Mouse (Mus musculus) frontal cortex, postnatal 14 days (tissue): ENCODE results near the gene 4921517D22Rik.

Experiments
- DNase-seq, 2 experiments: peaks; one replicate each; pipeline ENCODE4 v3.0.0; 2022; ENCODE audit warnings: low spot score in 2 of 2

Gene 4921517D22Rik

DNA sequence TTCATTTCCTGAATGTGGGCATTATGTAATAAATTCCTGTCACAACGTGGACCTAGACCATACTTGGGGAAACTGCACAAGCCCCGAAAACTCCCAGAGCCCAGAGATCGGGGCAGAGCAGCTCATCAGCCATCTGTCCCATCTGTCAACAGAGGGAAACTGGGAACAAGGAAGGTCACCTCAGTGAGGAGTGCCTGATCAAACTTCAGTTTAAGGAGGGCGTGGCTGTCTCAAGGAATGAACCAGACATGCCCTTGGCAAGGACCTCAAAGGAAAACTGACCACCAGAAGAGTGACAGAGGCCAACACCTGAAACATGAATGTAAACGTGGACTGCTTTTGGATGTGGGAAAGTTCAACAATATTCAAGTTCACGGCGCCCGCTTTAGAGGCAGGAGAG, 32.5 kb downstream of the 4921517D22Rik start:
- no peak for DNase-seq

DNA sequence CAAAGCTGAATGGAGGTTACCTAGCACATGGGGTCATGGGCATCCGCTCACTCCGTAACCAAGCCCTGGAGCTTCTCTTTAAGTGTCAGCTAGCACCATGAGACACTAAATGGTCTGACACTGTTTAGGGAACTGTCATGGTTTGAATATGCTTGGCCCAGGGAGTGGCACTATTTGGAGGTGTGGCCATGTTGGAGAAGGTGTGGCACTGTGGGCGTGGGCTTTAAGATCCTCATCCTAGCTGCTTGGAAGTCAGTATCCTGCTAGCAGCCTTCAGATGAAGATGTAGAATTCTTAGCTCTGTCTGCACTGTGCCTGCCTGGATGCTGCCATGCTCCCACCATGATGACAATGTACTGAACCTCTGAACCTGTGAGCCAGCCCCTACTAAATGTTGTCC, 33.5 kb downstream of the 4921517D22Rik start:
- no peak for DNase-seq

DNA sequence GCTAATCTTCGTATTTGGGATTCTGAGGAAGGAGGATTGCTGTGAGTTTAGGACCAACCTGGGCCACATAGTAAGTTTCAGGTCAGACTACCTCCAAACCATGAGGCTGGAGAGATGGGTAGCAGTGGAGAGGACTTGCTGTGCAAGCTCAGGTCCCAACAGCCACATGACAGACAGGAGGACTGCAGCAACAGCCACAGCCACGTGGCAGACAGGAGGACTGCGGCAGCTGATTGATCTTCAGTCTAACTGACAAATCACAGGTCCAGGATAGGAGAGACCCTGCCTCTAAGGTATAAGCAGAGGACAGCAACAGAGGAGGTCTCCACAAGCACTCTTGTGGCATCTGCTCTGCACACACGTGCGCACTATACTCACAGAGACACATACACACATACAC, 36.1 kb downstream of the 4921517D22Rik start:
- DNase-seq, result no peak

DNA sequence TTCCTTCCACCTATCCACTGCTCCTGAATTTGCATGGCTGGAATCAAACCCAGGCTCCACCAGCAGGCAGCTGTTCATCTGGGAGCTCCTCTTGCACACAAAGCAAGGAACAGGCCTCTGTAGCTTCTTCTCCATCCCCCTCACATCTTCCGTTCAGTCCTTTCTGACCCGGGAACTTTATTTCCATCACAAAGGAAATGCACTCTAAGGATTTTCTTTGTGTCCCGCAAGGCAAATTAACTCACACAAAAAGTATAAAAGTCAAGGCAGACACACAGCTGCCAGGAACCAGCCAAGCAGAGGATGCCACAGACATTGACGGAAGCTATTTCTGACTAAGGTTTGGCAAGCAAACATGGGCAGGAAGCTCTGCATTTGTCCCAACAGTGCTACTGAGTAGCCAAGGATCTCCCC, 36.9 kb downstream of the 4921517D22Rik start:
- DNase-seq, result no peak

GRCm38 (mm10) chr13:59656316-59656832, 37.5 kb downstream of the 4921517D22Rik start:
- DNase-seq, result no peak

- no peak for DNase-seq
These were observed 38.1 kb downstream of the 4921517D22Rik start for GRCm38 (mm10) chr13:59655718-59656315.

GRCm38 (mm10) chr13:59654465-59654864, 39.4 kb downstream of the 4921517D22Rik start:
- DNase-seq, result no peak

DNA sequence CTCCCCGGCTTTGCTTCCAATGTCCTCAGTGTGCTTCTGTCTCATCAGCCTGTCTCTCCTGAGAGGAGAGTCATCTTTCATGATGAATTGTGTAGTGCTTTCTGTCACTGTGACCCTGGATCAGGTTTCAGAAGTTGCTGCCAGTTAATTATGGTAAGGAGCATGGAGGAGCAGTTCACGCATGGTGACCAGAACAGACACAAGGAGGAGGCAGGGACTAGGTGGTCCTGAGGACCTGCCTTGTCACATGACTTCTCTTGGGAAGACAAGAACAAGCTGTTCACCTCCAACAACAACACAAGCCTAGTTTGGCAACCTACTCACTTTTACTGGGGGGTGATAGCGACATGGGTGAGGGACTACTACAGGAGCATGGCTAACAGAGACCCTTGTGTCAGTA, 40.8 kb downstream of the 4921517D22Rik start:
- no peak for DNase-seq

GRCm38 (mm10) chr13:59652651-59653050, 41.3 kb downstream of the 4921517D22Rik start:
- DNase-seq, result no peak

- no peak for DNase-seq
These were observed 44.1 kb downstream of the 4921517D22Rik start for GRCm38 (mm10) chr13:59649781-59650180.

DNA sequence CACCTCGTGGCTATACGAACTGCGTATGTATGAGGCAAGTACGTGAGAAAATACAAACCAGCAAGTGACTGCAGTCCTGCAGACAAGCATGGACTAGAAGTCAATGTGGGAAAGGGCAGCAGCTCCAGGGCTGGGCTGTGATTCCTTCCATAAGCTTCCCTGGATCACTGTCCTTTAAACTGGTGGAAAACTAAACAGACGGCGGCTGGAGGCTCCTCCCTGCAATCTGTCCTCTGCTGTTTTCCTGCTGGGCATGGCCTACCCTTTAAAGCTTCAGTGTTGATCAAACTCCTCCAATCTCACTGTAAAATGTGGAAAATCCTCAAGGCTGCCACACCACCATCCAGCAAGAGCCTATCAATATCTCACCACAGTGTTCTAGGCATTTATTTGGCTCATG, 45.3 kb downstream of the 4921517D22Rik start:
- DNase-seq, result no peak

DNA sequence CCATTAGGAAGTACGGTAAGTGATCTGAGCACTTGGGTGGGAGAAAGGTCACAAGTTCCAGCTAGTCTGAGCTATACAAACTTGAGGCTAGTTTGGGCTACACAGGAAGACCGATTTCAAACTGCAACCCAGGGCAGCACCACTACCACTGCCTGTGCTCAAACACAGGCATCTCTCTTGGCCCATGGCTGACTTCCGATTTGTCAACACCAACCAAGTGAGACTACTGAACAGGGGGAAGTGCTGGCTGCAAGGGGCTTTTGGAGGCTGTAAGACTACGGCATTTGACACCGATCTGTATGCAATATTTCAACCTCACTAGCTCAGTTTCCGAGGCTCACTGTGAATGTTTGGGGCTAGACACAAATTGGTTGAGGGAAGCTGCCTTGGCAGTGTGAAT, 46.4 kb downstream of the 4921517D22Rik start:
- no peak for DNase-seq

DNA sequence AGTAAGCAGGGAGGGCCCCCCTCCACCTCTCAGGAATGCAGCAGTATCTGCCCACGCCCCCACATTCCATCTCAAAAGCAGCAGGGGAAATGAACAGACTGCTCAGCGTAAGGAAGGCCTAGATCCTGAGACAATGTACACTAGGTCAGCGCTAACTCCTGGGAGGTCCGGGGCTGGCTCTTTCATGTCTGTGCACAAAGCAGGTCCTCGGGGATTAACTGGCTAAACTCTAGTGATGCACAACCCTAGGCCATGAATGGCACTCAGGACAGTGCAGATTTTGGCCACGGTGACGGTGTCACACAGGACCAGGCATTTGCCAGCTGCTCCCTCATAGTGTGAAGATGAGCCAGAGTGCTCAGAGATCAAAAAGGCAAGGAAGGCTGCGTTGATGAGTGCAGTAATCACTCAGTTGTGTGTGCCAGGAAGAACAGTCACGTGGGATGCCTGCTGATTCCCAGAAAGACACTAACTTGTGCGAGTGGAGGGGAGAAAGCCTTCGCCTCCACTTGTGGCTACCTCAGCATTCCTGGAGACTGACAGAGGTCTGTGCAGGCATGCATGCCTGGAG, 47.1 kb downstream of the 4921517D22Rik start:
- DNase-seq, result no peak

DNA sequence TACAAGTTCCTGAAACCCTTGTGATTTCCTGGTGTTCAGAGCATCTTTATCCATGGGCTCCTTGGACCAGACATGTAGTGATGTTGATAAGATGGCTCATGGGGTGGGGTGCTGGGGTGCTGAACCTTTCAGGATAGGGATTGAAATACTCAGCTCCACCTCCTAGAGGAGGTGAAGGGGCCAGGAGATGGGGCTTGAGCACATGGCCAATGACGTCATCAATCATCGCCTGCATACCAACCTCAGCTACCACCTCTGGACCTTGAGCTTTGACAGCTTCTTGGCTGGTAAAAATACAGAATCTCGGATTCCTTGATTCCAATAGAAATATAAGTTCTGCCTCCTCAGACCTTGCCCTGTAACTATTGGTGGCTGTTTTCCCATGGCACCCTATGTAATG, 48.4 kb downstream of the 4921517D22Rik start:
- DNase-seq, result no peak

GRCm38 (mm10) chr13:59642818-59643217, 51.1 kb downstream of the 4921517D22Rik start:
- DNase-seq, result no peak

- no peak for DNase-seq
These were observed 53.8 kb downstream of the 4921517D22Rik start for GRCm38 (mm10) chr13:59640178-59640440.

DNA sequence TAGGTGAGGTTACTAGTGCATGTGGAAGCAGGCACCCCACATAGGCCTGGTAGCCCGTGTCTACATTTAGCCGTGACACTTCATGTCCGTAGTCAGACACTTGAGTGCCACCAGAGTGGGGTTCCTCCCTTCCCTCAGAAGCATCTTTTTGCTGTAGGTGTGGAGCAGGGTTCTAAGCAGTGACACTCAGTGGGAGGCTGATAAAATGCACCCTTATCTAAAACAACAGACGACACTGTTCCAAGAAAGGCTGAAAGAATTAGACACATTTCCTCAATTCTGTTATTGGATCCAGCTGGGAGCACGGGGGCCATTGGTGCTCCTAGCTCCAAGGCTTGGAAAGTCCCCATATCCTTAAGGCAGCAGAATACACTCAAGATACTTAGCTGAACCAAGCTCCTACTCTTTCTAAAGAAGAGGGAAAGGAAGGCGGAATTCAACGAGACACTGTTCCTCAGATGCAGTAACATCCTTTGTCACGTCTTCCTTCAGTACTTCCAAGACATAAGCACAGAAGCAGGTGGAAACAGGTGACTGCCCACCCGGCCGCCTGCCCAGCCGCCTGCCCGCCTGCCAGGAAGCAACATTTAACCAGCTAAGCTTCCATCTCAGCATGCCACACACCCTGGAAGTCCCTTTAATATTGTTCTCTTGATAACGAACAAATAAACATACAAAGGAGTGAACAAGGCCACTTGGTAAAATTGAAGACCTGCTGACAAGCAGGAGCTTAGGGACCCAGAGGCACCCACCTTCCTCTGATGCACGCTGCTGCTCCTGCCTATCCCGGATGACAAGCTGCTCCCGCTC, 54.3 kb downstream of the 4921517D22Rik start:
- no peak for DNase-seq

DNA sequence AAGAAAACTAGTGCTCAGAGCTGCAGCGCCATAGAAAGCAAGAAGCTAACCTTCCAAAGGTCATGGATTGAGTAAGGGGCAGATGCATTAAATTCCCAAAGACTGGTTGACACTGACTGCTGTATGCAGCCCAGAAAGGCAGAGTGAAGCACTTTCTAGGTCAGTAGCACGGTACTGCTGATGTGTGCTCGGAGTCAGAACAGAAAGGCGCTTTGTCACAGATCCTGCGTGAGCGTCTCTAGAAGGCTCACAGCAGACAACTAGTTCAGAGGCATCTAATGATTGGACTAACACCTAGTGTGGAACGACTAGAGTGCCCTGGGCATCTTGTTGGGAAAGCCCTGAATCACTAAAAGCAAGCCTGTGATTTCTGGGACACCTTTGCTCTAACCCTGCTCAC, 56.1 kb downstream of the 4921517D22Rik start:
- DNase-seq, result no peak
